Mouse (Mus musculus): ENCODE measurements at regions not wholly inside any gene's neighbourhood (a gene's known extent, or its start where the extent isn't known, plus 50 kb on each side); places are given as distances from the start of the nearest gene placed in this dataset.

- intact Hi-C loops (cut with DNase I), result no loop called here
- no peak for DNase-seq
These were observed 52.0 kb upstream of the A430005L14Rik start for GRCm38 (mm10) chr4:153905076-153905475.

DNA sequence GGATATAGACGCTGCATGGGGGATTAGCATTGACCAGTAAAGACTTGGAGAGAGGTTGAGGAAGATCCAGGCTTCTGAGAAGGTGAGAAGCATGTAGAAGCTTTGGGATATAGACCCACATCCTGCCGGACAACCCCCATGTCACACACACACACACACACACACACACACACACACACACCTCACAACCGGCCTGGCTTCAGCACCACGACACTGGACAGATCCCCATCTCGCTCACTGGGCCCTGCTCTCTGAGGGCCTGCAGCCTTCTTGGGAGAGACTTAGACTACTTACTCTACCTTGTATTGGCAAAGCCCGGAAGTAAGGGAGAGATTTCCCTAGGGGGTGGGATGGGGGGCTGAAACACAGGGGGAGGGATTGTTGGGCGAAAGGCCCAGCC is 51.5 kb upstream of the A430005L14Rik start:
- intact Hi-C loops (cut with DNase I), result no loop called here
- DNase-seq, result peak in 1 of 2 experiments; percentile 19
